Mouse (Mus musculus) heart, embryonic 14.5 days (tissue): Measurements from ENCODE around the gene Cnnm3. TPM values are rescaled to one million over a fixed set of nuclear protein-coding genes. Genes with fewer than 3 reads are reported as not detected.

Experiments used
- ATAC-seq: fragments of 200-750 bp; cut with Nextera tagmentation; 2 replicates; pipeline ENCODE4 v1.8.0; 2017; ENCODE audit warnings: low read depth, moderate TSS enrichment; ENCODE audit not compliant: insufficient number of reproducible peaks, insufficient read depth, low FRiP score
- H3K27ac ChIP-seq, 2 experiments: fragments of 200-500 bp in 1 of 2; fragments of 300-500 bp in 1 of 2; sonication (generic) in 1 of 2; replicated peaks in 1 of 2; 2 replicates each; pipeline ENCODE4 v1.5.1; 2012 to 2014; ENCODE audit warnings: low read depth in 2 of 2, low read length in 2 of 2, control low read depth in 1 of 2, mild to moderate bottlenecking in 1 of 2, mixed read lengths in 1 of 2; ENCODE audit not compliant: control insufficient read depth in 1 of 2, insufficient read depth in 1 of 2
- H3K27me3 ChIP-seq: fragments of 300-500 bp; sonication (generic); 2 replicates; pipeline ENCODE4 v1.6.1; 2014; ENCODE audit warnings: mild to moderate bottlenecking, low read length, control low read depth; ENCODE audit not compliant: control insufficient read depth, insufficient read depth
- H3K36me3 ChIP-seq: fragments of 300-500 bp; sonication (generic); 2 replicates; pipeline ENCODE4 v1.6.1; 2014; ENCODE audit warnings: mild to moderate bottlenecking, control low read depth, low read length, mixed read lengths; ENCODE audit not compliant: control insufficient read depth, insufficient read depth
- H3K4me1 ChIP-seq, 2 experiments: fragments of 200-500 bp in 1 of 2; fragments of 300-500 bp in 1 of 2; sonication (generic) in 1 of 2; 2 replicates each; pipeline ENCODE4 v1.6.1; 2012 to 2014; ENCODE audit warnings: low read length in 2 of 2, control low read depth in 1 of 2, mixed read lengths in 1 of 2; ENCODE audit not compliant: control insufficient read depth in 2 of 2, insufficient read depth in 2 of 2
- H3K4me2 ChIP-seq: fragments of 300-500 bp; sonication (generic); 2 replicates; pipeline ENCODE4 v1.6.1; 2014; ENCODE audit warnings: mild to moderate bottlenecking, low read length
- H3K4me3 ChIP-seq, 2 experiments: fragments of 200-500 bp in 1 of 2; fragments of 300-500 bp in 1 of 2; sonication (generic) in 1 of 2; 2 replicates each; pipeline ENCODE4 v1.5.1; 2012 to 2014; ENCODE audit warnings: low read length in 2 of 2, mild to moderate bottlenecking in 2 of 2, control low read depth in 1 of 2, low read depth in 1 of 2, moderate library complexity in 1 of 2; ENCODE audit not compliant: control insufficient read depth in 1 of 2, insufficient read depth in 1 of 2
- H3K9ac ChIP-seq: fragments of 300-500 bp; sonication (generic); 2 replicates; pipeline ENCODE4 v1.6.1; 2014; ENCODE audit warnings: mild to moderate bottlenecking, low read length
- H3K9me3 ChIP-seq: fragments of 300-500 bp; sonication (generic); 2 replicates; pipeline ENCODE4 v1.6.1; 2016; ENCODE audit warnings: low read length, control low read depth; ENCODE audit not compliant: control insufficient read depth
- WGBS: fragments of 180-500 bp; shearing (Covaris S2); extraction: QIAGEN DNeasy Blood & Tissue Kit; methylation state at CpG from one replicate; pipeline ENCODE4 v1.1.7; 2014; 5-methylcytosine and 5-hydroxymethylcytosine counted together
- polyA plus RNA-seq: library from polyadenylated mRNA; unstranded; fragments of >200 nt; fragmentation: Nextera tagmentation; extraction: Ambion mirVana; gene quantifications from 2 replicates; pipeline ENCODE4 v1.2.1, GENCODE M21; 2014

The Cnnm3 gene
- polyA plus RNA-seq, 1 experiment from 2014 or later = 3.7 TPM

GRCm38 (mm10) chr1:36473211-36473780 lies 38.4 kb upstream of the Cnnm3 start:
- no peak overlapping the region for H3K27ac ChIP-seq
- 68% methylated on average over 10 of the region's 10 CpGs for WGBS
- no peaks in the 10 kb centered on the region for H3K36me3 ChIP-seq
- ATAC-seq = no peak
- no peaks in the 10 kb centered on the region for H3K27me3 ChIP-seq
- H3K4me1 ChIP-seq = peaks cover 24 to 46% of the 10 kb centered on the region in 2 experiments
- H3K9ac ChIP-seq = 0 out of 2 replicates have a peak overlapping the region, but pooled peaks have one; percentile 5
- no peaks in the 10 kb centered on the region for H3K9me3 ChIP-seq
- H3K4me3 ChIP-seq = peak overlapping the region in 1 of 2 experiments; percentile 9; a peak in 1 of 4 replicates
- H3K4me2 ChIP-seq = peak overlapping the region; percentile 92

- H3K4me2 ChIP-seq = peak overlapping the region; percentile 92
- WGBS = 60% methylated on average over 3 of the region's 3 CpGs
- no peaks in the 10 kb centered on the region for H3K27me3 ChIP-seq
- H3K4me3 ChIP-seq = no peak overlapping the region
- no peak for ATAC-seq
- no peaks in the 10 kb centered on the region for H3K36me3 ChIP-seq
- peaks cover 24 to 48% of the 10 kb centered on the region in 2 experiments for H3K4me1 ChIP-seq
- no peaks in the 10 kb centered on the region for H3K9me3 ChIP-seq
- H3K9ac ChIP-seq = peak overlapping the region; percentile 38; the same call in 1 of the 2 replicates
- H3K27ac ChIP-seq = no peak overlapping the region
Measured at GRCm38 (mm10) chr1:36474646-36475045, 37.0 kb upstream of the Cnnm3 start.

GRCm38 (mm10) chr1:36475480-36476110 lies 36.1 kb upstream of the Cnnm3 start:
- WGBS = 67% methylated on average over 8 of the region's 8 CpGs
- H3K9me3 ChIP-seq = no peaks in the 10 kb centered on the region
- ATAC-seq = no peak
- H3K9ac ChIP-seq = peak overlapping the region; percentile 38; the same call in 1 of the 2 replicates
- no peaks in the 10 kb centered on the region for H3K27me3 ChIP-seq
- H3K4me2 ChIP-seq = peak overlapping the region; percentile 92; the same call in 1 of the 2 replicates
- H3K27ac ChIP-seq = no peak overlapping the region
- H3K36me3 ChIP-seq = no peaks in the 10 kb centered on the region
- H3K4me3 ChIP-seq = no peak overlapping the region
- peaks cover 24 to 48% of the 10 kb centered on the region in 2 experiments for H3K4me1 ChIP-seq

- H3K4me1 ChIP-seq = peaks cover 24 to 48% of the 10 kb centered on the region in 2 experiments
- no peaks in the 10 kb centered on the region for H3K36me3 ChIP-seq
- ATAC-seq = no peak
- no peaks in the 10 kb centered on the region for H3K27me3 ChIP-seq
- H3K9ac ChIP-seq = no peak overlapping the region
- H3K9me3 ChIP-seq = no peaks in the 10 kb centered on the region
- no peak overlapping the region for H3K4me2 ChIP-seq
- H3K27ac ChIP-seq = no peak overlapping the region
- no peak overlapping the region for H3K4me3 ChIP-seq
- 84% methylated on average over 7 of the region's 7 CpGs for WGBS
Measured at GRCm38 (mm10) chr1:36476426-36476825, 35.2 kb upstream of the Cnnm3 start.

- no peaks in the 10 kb centered on the region for H3K9me3 ChIP-seq
- H3K27me3 ChIP-seq = no peaks in the 10 kb centered on the region
- H3K4me1 ChIP-seq = peaks cover 11 to 31% of the 10 kb centered on the region in 2 experiments
- H3K27ac ChIP-seq = no peak overlapping the region
- H3K9ac ChIP-seq = no peak overlapping the region
- WGBS = 56% methylated on average over 2 of the region's 2 CpGs
- no peaks in the 10 kb centered on the region for H3K36me3 ChIP-seq
- ATAC-seq = no peak
- H3K4me2 ChIP-seq = no peak overlapping the region
- H3K4me3 ChIP-seq = no peak overlapping the region
Measured at GRCm38 (mm10) chr1:36478343-36478795, 33.3 kb upstream of the Cnnm3 start.

- Histone ChIP-seq H3K27me3 (no peaks in the 10 kb centered on the region), H3K36me3 (no peaks in the 10 kb centered on the region), H3K9ac (no peak overlapping the region), H3K9me3 (no peaks in the 10 kb centered on the region), H3K4me3 (no peak overlapping the region), H3K27ac (no peak overlapping the region), H3K4me1 (peaks cover 0 to 13% of the 10 kb centered on the region in 2 experiments), H3K4me2 (no peak overlapping the region)
- 73% methylated on average over 12 of the region's 12 CpGs for WGBS
- ATAC-seq = 0 out of 2 replicates have a peak, but pooled peaks have one; percentile 47
Measured at GRCm38 (mm10) chr1:36479903-36480899, 31.5 kb upstream of the Cnnm3 start.

GRCm38 (mm10) chr1:36483825-36484224 lies 27.8 kb upstream of the Cnnm3 start:
- Histone ChIP-seq H3K9ac (no peak overlapping the region), H3K4me3 (no peak overlapping the region), H3K4me1 (no peaks in the 10 kb centered on the region; a peak in 1 of 4 replicates), H3K36me3 (no peaks in the 10 kb centered on the region), H3K9me3 (no peaks in the 10 kb centered on the region), H3K4me2 (no peak overlapping the region), H3K27ac (no peak overlapping the region), H3K27me3 (no peaks in the 10 kb centered on the region)
- no peak for ATAC-seq
- WGBS = 59% methylated on average over 4 of the region's 4 CpGs
